Mouse (Mus musculus): ENCODE measurements at regions not wholly inside any gene's neighbourhood (a gene's known extent, or its start where the extent isn't known, plus 50 kb on each side); places are given as distances from the start of the nearest gene placed in this dataset.

DNA sequence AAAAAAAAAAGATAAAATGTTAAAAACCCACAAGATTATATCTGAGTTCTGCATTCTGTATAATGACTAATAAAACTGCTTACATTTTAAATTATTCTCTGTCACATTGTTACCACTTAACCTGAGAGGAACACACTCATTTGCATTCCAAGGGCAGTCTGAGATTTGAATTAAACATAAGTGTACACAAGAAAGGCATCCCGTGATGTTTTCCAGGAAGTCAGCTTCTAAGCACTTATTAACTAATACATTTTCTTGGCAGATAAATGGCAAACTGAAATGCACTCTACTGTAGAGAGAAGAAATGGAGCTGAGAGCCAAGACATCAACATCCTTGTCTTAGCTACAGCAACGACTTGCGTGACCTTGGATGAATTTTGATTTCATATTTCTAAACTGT is 516.5 kb downstream of the Cdh9 start:
- 28% methylated on average over 3 of the region's 3 CpGs for WGBS
- no peaks in the 10 kb centered on the region for H3K36me3 ChIP-seq (ENCODE audit: control insufficient read depth, insufficient read depth, low read length)
- H3K4me1 ChIP-seq (ENCODE audit: control insufficient read depth, insufficient read depth, low read length): no peaks in the 10 kb centered on the region
- H3K4me3 ChIP-seq (ENCODE audit: insufficient read depth, low read depth, low read length): no peak overlapping the region
- H3K27me3 ChIP-seq (replicated peaks; ENCODE audit: control insufficient read depth, insufficient read depth, low read length): no peaks in the 10 kb centered on the region
- TF ChIP-seq CTCF (conservative IDR thresholded peaks at IDR 0.05; ENCODE audit: insufficient read depth, insufficient read length, low read depth, low read length): no peak
- no peak for TF ChIP-seq POLR2A (IDR thresholded peaks at IDR 0.05; ENCODE audit: low read depth, low read length)
- peak; percentile 59 for DNase-seq
- H3K27ac ChIP-seq (ENCODE audit: insufficient read depth, low read depth, low read length): no peak overlapping the region

DNA sequence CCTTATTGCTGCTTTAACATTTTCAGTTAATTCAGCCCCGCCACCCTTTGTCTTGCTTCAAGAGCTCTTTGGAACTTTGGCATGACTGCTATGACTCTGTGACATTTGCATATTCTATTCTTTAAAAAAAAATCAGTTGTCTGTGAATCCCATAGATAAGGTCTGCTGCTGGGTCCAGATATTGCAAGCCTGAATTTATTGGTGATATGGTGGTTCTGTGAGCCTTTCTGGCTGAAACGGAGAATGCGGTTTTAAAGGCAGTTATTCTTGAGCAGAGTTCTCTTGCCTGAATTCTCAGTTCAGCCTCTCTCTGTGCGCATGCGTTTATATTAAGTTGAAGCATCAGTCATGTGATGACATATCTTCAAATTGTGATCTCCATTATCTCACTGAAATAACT is 560.7 kb downstream of the Cdh9 start:
- no peak for TF ChIP-seq CTCF (conservative IDR thresholded peaks at IDR 0.05; ENCODE audit: insufficient read depth, insufficient read length, low read depth, low read length)
- no peak for TF ChIP-seq POLR2A (IDR thresholded peaks at IDR 0.05; ENCODE audit: low read depth, low read length)
- Histone ChIP-seq H3K36me3 (ENCODE audit: control insufficient read depth, insufficient read depth, low read length) (no peaks in the 10 kb centered on the region), H3K4me1 (ENCODE audit: control insufficient read depth, insufficient read depth, low read length) (no peaks in the 10 kb centered on the region), H3K27ac (ENCODE audit: insufficient read depth, low read depth, low read length) (no peak overlapping the region), H3K27me3 (replicated peaks; ENCODE audit: control insufficient read depth, insufficient read depth, low read length) (no peaks in the 10 kb centered on the region), H3K4me3 (ENCODE audit: insufficient read depth, low read depth, low read length) (no peak overlapping the region)
- WGBS: 94% methylated on average over 5 of the region's 5 CpGs
- no peak for DNase-seq

All from kidney, adult 2 months (tissue).